Mouse (Mus musculus) forebrain, embryonic 11.5 days (tissue): Measurements from ENCODE around the gene Fxyd2. TPM values are rescaled to one million over a fixed set of nuclear protein-coding genes. Genes with fewer than 3 reads are reported as not detected.

Experiments
- ATAC-seq: fragments of 200-750 bp; cut with Nextera tagmentation; replicated peaks from 2 replicates; pipeline ENCODE4 v1.8.0; 2017; ENCODE audit warnings: moderate TSS enrichment; ENCODE audit not compliant: low FRiP score
- DNase-seq: peaks from one replicate; pipeline ENCODE4 v3.0.0-alpha.2; 2017; ENCODE audit warnings: low spot score
- H3K27ac ChIP-seq: fragments of 300-500 bp; sonication (generic); 2 replicates; pipeline ENCODE4 v1.5.1; 2014; ENCODE audit warnings: low read depth, low read length
- H3K27me3 ChIP-seq: fragments of 300-500 bp; sonication (generic); 2 replicates; pipeline ENCODE4 v1.6.1; 2014; ENCODE audit warnings: mild to moderate bottlenecking, low read length, mixed read lengths; ENCODE audit not compliant: control insufficient read depth, insufficient read depth
- H3K36me3 ChIP-seq: fragments of 300-500 bp; sonication (generic); 2 replicates; pipeline ENCODE4 v1.6.1; 2014; ENCODE audit warnings: mild to moderate bottlenecking, low read length, moderate library complexity, mixed read lengths; ENCODE audit not compliant: control insufficient read depth, insufficient read depth
- H3K4me1 ChIP-seq: fragments of 300-500 bp; sonication (generic); replicated peaks from 2 replicates; pipeline ENCODE4 v1.6.1; 2014; ENCODE audit warnings: low read length, mixed read lengths; ENCODE audit not compliant: control insufficient read depth, insufficient read depth
- H3K4me2 ChIP-seq: fragments of 300-500 bp; sonication (generic); 2 replicates; pipeline ENCODE4 v1.6.1; 2014; ENCODE audit warnings: low read depth, mild to moderate bottlenecking, low read length, moderate library complexity, mixed read lengths; ENCODE audit not compliant: severe bottlenecking
- H3K4me3 ChIP-seq: fragments of 300-500 bp; sonication (generic); 2 replicates; pipeline ENCODE4 v1.5.1; 2014; ENCODE audit warnings: low read depth, low read length
- H3K9ac ChIP-seq: fragments of 300-500 bp; sonication (generic); 2 replicates; pipeline ENCODE4 v1.6.1; 2014; ENCODE audit warnings: low read length
- H3K9me3 ChIP-seq: fragments of 300-500 bp; sonication (generic); 2 replicates; pipeline ENCODE4 v1.6.1; 2016; ENCODE audit warnings: low read length, mixed read lengths; ENCODE audit not compliant: control insufficient read depth
- WGBS: fragments of 180-500 bp; shearing (Covaris S2); extraction: QIAGEN DNeasy Blood & Tissue Kit; methylation state at CpG from one replicate; pipeline ENCODE4 v1.1.7; 2014; 5-methylcytosine and 5-hydroxymethylcytosine counted together
- polyA plus RNA-seq: library from polyadenylated mRNA; unstranded; fragments of >200 nt; fragmentation: Nextera tagmentation; extraction: Ambion mirVana; gene quantifications from 2 replicates; pipeline ENCODE4 v1.2.1, GENCODE M21; 2014

The Fxyd2 gene
- polyA plus RNA-seq, 1 experiment from 2014 or later: 3.4 TPM

GRCm38 (mm10) chr9:45457200-45457599, 57.7 kb downstream of the Fxyd2 start:
- Histone ChIP-seq H3K4me2 (no peak overlapping the region), H3K4me1 (no peaks in the 10 kb centered on the region), H3K27ac (no peak overlapping the region), H3K9ac (no peak overlapping the region), H3K9me3 (no peaks in the 10 kb centered on the region), H3K4me3 (no peak overlapping the region), H3K27me3 (no peaks in the 10 kb centered on the region), H3K36me3 (no peaks in the 10 kb centered on the region)
- ATAC-seq: no peak
- DNase-seq: no peak
- 49% methylated on average over 7 of the region's 7 CpGs for WGBS

GRCm38 (mm10) chr9:45458363-45458762, 58.9 kb downstream of the Fxyd2 start:
- Histone ChIP-seq H3K27me3 (no peaks in the 10 kb centered on the region), H3K4me1 (no peaks in the 10 kb centered on the region), H3K4me2 (no peak overlapping the region), H3K36me3 (no peaks in the 10 kb centered on the region), H3K27ac (no peak overlapping the region), H3K9me3 (no peaks in the 10 kb centered on the region), H3K4me3 (no peak overlapping the region), H3K9ac (no peak overlapping the region)
- DNase-seq: no peak
- no peak for ATAC-seq
- WGBS: 61% methylated on average over 14 of the region's 14 CpGs

Other genes with a start within 250 kb of the Fxyd2 start
- not detected in 2 replicates for gene BC049352, start 217.7 kb upstream of the Fxyd2 start, polyA plus RNA-seq
- not detected in 2 replicates for gene Tmprss4, start 195.6 kb upstream of the Fxyd2 start, polyA plus RNA-seq
- 0.45 and 0.79 TPM in 2 replicates for gene Il10ra, start 130.5 kb upstream of the Fxyd2 start, polyA plus RNA-seq
- 0.08 and 0.11 TPM in 2 replicates for gene Tmprss13, start 80.6 kb upstream of the Fxyd2 start, polyA plus RNA-seq
- 122 and 124 TPM in 2 replicates for gene Fxyd6, start 29.5 kb upstream of the Fxyd2 start, polyA plus RNA-seq
- 3.4 and 5.4 TPM in 2 replicates for gene Dscaml1, start 27.0 kb downstream of the Fxyd2 start, polyA plus RNA-seq